Mouse (Mus musculus): ENCODE measurements around the gene Serpinb13. TPM values are rescaled to one million over a fixed set of nuclear protein-coding genes. Genes with fewer than 3 reads are reported as not detected.
"Not testable (repeated sequence)": the region's sequence is repeated elsewhere in the genome, so short reads cannot be mapped to it uniquely, and the experiment has no call there.

Serpinb13 gene
- total RNA-seq (2021): not detected

GRCm38 (mm10) chr1:106980684-106981083 lies at the start of gene Serpinb13:
Gene Serpinb13, plus strand, starts transcription at chr1:106980984.
- DNase-seq: no peak
- intact Hi-C loops (cut with DNase I): no loop called here

GRCm38 (mm10) chr1:106931954-106932353 lies 48.8 kb upstream of the Serpinb13 start:
- intact Hi-C loops (cut with DNase I): no loop called here
- no peak for DNase-seq

- no peak for DNase-seq
- intact Hi-C loops (cut with DNase I): no loop called here
Observed at GRCm38 (mm10) chr1:106933658-106934057, 47.1 kb upstream of the Serpinb13 start.

- intact Hi-C loops (cut with DNase I): no loop called here
- DNase-seq: no peak
Observed at GRCm38 (mm10) chr1:106934265-106934664, 46.5 kb upstream of the Serpinb13 start, which contains the start of gene Serpinb12. Gene Serpinb12, plus strand, starts transcription at chr1:106934449.

- intact Hi-C loops (cut with DNase I): no loop called here
- no peak for DNase-seq
Observed at GRCm38 (mm10) chr1:106947217-106947616, 33.6 kb upstream of the Serpinb13 start.

GRCm38 (mm10) chr1:106959981-106960380 lies 20.8 kb upstream of the Serpinb13 start:
- intact Hi-C loops (cut with DNase I): no loop called here
- no peak for DNase-seq

- peak in 1 of 2 experiments; percentile 21 for DNase-seq
- intact Hi-C loops (cut with DNase I): no loop called here
Observed at GRCm38 (mm10) chr1:106961023-106961422, 19.8 kb upstream of the Serpinb13 start.

GRCm38 (mm10) chr1:106983092-106983491 lies 2.3 kb downstream of the Serpinb13 start:
- intact Hi-C loops (cut with DNase I): no loop called here
- DNase-seq: no peak

GRCm38 (mm10) chr1:106983865-106984264 lies 3.1 kb downstream of the Serpinb13 start:
- intact Hi-C loops (cut with DNase I): no loop called here
- DNase-seq: no peak

GRCm38 (mm10) chr1:107000424-107000823 lies 19.6 kb downstream of the Serpinb13 start:
- intact Hi-C loops (cut with DNase I): no loop called here
- DNase-seq: peak in 1 of 2 experiments; percentile 8

- intact Hi-C loops (cut with DNase I): no loop called here
- no peak for DNase-seq
Observed at GRCm38 (mm10) chr1:107001754-107002153, 21.0 kb downstream of the Serpinb13 start.

GRCm38 (mm10) chr1:107006316-107006715 lies 25.5 kb downstream of the Serpinb13 start:
- intact Hi-C loops (cut with DNase I): no loop called here
- DNase-seq: no peak

GRCm38 (mm10) chr1:107014530-107014929 lies 33.7 kb downstream of the Serpinb13 start:
- intact Hi-C loops (cut with DNase I): loop anchor here (5.0 kb wide), 1 partner anchor 468 kb away; no protein-coding TSS in a partner anchor
- DNase-seq: peak in 1 of 2 experiments; percentile 14

GRCm38 (mm10) chr1:107015210-107015609 lies 34.4 kb downstream of the Serpinb13 start:
- intact Hi-C loops (cut with DNase I): no loop called here
- no peak for DNase-seq

GRCm38 (mm10) chr1:107025886-107026285 lies 45.1 kb downstream of the Serpinb13 start:
- intact Hi-C loops (cut with DNase I): no loop called here
- no peak for DNase-seq

GRCm38 (mm10) chr1:107034236-107034635 lies 53.5 kb downstream of the Serpinb13 start:
- intact Hi-C loops (cut with DNase I); DNase-seq: not testable (repeated sequence)

Other genes with a start within 250 kb of the Serpinb13 start
- gene Kdsr, start 221.3 kb upstream of the Serpinb13 start, total RNA-seq (2021): 1 to 10 TPM; 8.4 to 8.6 TPM
- gene Vps4b, start 184.3 kb upstream of the Serpinb13 start, total RNA-seq (2021): 10 to 100 TPM; 31.3 to 33.8 TPM
- not detected for gene Serpinb5, start 119.8 kb upstream of the Serpinb13 start, total RNA-seq (2021)
- gene Serpinb12, start 46.5 kb upstream of the Serpinb13 start, total RNA-seq (2021): not detected
- not detected for gene Serpinb3a, start 71.3 kb downstream of the Serpinb13 start, total RNA-seq (2021)
- not detected for gene Serpinb3d, start 102.5 kb downstream of the Serpinb13 start, total RNA-seq (2021)